Mouse (Mus musculus) cerebellum, adult 2 months (tissue): ENCODE measurements at regions not wholly inside any gene's neighbourhood (a gene's known extent, or its start where the extent isn't known, plus 50 kb on each side); places are given as distances from the start of the nearest gene placed in this dataset.

Source experiments
- DNase-seq, 2 experiments: peaks; one replicate each; pipeline ENCODE4 v3.0.0; 2021
- H3K27ac ChIP-seq: fragments of 200-500 bp; 2 replicates; pipeline ENCODE4 v1.5.1; 2012; ENCODE audit warnings: low read length, control low read depth, inconsistent platforms; ENCODE audit not compliant: insufficient read depth
- H3K27me3 ChIP-seq: fragments of 200-500 bp; 2 replicates; pipeline ENCODE4 v1.6.1; 2012; ENCODE audit warnings: inconsistent platforms, mild to moderate bottlenecking, low read length, moderate library complexity; ENCODE audit not compliant: control insufficient read depth, insufficient read depth
- H3K4me1 ChIP-seq: fragments of 200-500 bp; 2 replicates; pipeline ENCODE4 v1.6.1; 2011; ENCODE audit warnings: low read length; ENCODE audit not compliant: control insufficient read depth, insufficient read depth
- H3K4me3 ChIP-seq: fragments of 200-500 bp; replicated peaks from 2 replicates; pipeline ENCODE3; 2011; ENCODE audit warnings: mild to moderate bottlenecking, low read depth, low read length, control low read depth; ENCODE audit not compliant: insufficient read depth
- CTCF ChIP-seq: fragments of 200-500 bp; IDR thresholded peaks from 2 replicates; pipeline ENCODE4 v1.5.1; 2011; ENCODE audit warnings: low read depth, mild to moderate bottlenecking, control low read depth, low read length, moderate library complexity, borderline replicate concordance; ENCODE audit not compliant: insufficient read depth
- POLR2A ChIP-seq: fragments of 200-500 bp; IDR thresholded peaks from 2 replicates; pipeline ENCODE4 v1.6.1; 2011; ENCODE audit warnings: low read length, control low read depth, borderline replicate concordance; ENCODE audit not compliant: insufficient read depth
- whole genome bisulfite sequencing: fragments of 180-500 bp; shearing (Covaris S2); methylation state at CpG from one replicate; pipeline ENCODE4 v1.1.7; 2018; 5-methylcytosine and 5-hydroxymethylcytosine counted together

DNA sequence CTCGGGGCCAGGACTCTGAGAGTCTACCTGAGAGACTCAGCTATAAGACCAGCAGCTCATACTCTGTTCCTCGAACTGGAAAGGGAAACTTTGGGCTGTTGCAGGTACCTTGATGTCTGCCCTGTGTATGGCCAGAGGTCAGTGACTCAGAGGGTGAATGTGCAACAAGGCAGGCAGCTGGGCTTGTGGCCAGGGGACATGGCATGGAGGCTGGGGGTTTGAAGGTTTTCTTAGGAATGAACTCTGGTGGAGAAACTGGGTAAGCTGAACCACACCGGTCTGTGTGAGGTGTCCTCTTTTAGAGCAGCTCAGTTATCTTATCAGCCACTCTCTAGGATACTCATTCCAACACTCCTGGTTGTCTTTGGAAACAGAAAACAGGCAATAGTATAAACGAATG lies 251.9 kb upstream of the Smlr1 start:
- H3K27ac ChIP-seq, result no peak overlapping the region
- H3K27me3 ChIP-seq, result no peaks in the 10 kb centered on the region
- no peaks in the 10 kb centered on the region for H3K4me1 ChIP-seq
- TF ChIP-seq POLR2A, result no peak
- no peak for TF ChIP-seq CTCF
- whole genome bisulfite sequencing, result 85% methylated on average over 4 of the region's 4 CpGs
- H3K4me3 ChIP-seq, result no peak overlapping the region
- DNase-seq, result no peak

GRCm38 (mm10) chr10:25783861-25784260 lies 247.8 kb upstream of the Smlr1 start:
- TF ChIP-seq POLR2A (no peak), CTCF (no peak)
- no peak for DNase-seq
- Histone ChIP-seq H3K4me1 (no peaks in the 10 kb centered on the region), H3K4me3 (no peak overlapping the region), H3K27ac (no peak overlapping the region), H3K27me3 (no peaks in the 10 kb centered on the region)
- WGBS, result 65% methylated on average over 3 of the region's 3 CpGs

DNA sequence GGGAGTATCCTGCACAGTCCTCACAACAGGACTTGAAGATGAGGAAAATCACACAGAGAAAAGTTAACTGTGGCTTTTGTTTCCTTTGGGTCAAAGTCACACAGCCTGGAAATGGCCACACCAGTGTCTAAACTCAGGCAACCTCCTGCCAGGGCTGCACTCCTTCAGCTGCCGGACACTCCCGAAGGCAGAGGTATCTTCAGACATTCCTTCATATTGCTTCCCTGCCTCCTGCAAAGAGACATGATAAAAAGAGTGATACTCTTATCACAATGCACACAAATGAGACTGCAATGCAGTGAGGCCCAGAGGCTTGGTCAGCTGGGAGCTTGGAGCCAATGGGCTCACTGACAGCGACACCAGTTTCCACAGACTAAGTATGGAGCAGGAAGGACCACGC lies 243.4 kb upstream of the Smlr1 start:
- Histone ChIP-seq H3K4me3 (no peak overlapping the region), H3K27ac (no peak overlapping the region), H3K27me3 (no peaks in the 10 kb centered on the region), H3K4me1 (no peaks in the 10 kb centered on the region)
- no peak for TF ChIP-seq POLR2A
- no peak for TF ChIP-seq CTCF
- DNase-seq, result no peak
- WGBS, result 89% methylated on average over 4 of the region's 4 CpGs

DNA sequence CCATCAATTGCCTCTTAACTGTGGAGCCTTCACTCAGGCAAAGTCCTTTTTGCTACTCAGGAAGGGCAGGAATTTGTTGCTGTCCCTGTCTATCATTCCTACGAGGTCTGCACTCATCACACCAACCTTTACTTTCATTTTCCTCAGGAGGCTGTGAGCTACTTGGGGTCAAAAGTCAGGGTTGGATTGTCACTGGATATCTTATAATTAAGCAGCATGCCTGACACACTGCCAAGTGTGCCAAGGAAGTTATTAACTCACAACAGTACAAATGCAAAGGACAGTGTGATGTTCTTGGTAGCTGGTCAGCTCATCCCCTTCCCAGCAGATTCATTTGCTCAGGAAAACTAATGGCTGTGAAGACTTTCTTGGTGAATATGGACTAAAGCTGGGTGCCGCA lies 241.7 kb upstream of the Smlr1 start:
- 75% methylated on average over 2 of the region's 2 CpGs for WGBS
- Histone ChIP-seq H3K27ac (no peak overlapping the region), H3K4me3 (no peak overlapping the region), H3K4me1 (no peaks in the 10 kb centered on the region), H3K27me3 (no peaks in the 10 kb centered on the region)
- TF ChIP-seq POLR2A (no peak), CTCF (no peak)
- DNase-seq, result no peak

- no peaks in the 10 kb centered on the region for H3K4me1 ChIP-seq
- H3K27ac ChIP-seq, result no peak overlapping the region
- H3K27me3 ChIP-seq, result no peaks in the 10 kb centered on the region
- 81% methylated on average over 11 of the region's 11 CpGs for WGBS
- no peak for DNase-seq
- TF ChIP-seq CTCF (no peak), POLR2A (no peak)
- no peak overlapping the region for H3K4me3 ChIP-seq
These were observed 240.6 kb upstream of the Smlr1 start for GRCm38 (mm10) chr10:25776697-25777096.

DNA sequence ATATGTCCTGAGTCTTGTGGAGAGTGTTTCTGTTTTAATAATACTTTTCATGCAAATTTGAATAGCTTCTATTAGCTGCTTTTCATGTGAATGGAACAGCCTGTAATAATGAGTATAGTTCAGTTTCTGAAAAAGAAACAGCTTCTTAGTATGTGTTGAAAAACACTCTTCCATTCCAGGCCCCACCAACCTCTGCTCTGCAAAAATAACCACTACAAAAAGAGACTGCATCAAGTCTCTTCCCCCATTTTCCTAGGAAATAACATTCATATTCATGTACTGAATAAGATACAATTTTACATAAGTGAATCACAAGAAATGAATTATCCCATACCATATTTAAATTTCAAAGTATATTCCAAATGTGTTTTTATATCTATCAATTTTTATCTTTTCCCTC lies 234.0 kb upstream of the Smlr1 start:
- no peak for TF ChIP-seq CTCF
- no peak for TF ChIP-seq POLR2A
- DNase-seq, result no peak
- H3K27ac ChIP-seq, result no peak overlapping the region
- H3K27me3 ChIP-seq, result no peaks in the 10 kb centered on the region
- H3K4me3 ChIP-seq, result no peak overlapping the region
- no peaks in the 10 kb centered on the region for H3K4me1 ChIP-seq

- Histone ChIP-seq H3K4me1 (no peaks in the 10 kb centered on the region), H3K27ac (no peak overlapping the region), H3K27me3 (no peaks in the 10 kb centered on the region), H3K4me3 (no peak overlapping the region)
- DNase-seq, result no peak
- TF ChIP-seq POLR2A, result no peak
- no peak for TF ChIP-seq CTCF
- WGBS, result 84% methylated on average over 5 of the region's 5 CpGs
These were observed 232.4 kb upstream of the Smlr1 start for GRCm38 (mm10) chr10:25768456-25768855.

GRCm38 (mm10) chr10:25754300-25754699 lies 218.2 kb upstream of the Smlr1 start:
- H3K4me3 ChIP-seq, result no peak overlapping the region
- no peak for DNase-seq
- no peaks in the 10 kb centered on the region for H3K4me1 ChIP-seq
- TF ChIP-seq CTCF, result no peak
- TF ChIP-seq POLR2A, result no peak
- H3K27ac ChIP-seq, result no peak overlapping the region
- no peaks in the 10 kb centered on the region for H3K27me3 ChIP-seq
- 70% methylated on average over 3 of the region's 3 CpGs for WGBS
